Mouse (Mus musculus) hindbrain, embryonic 11.5 days (tissue): ENCODE results near the gene Fbxw10. TPM values are rescaled to one million over a fixed set of nuclear protein-coding genes. Genes with fewer than 3 reads are reported as not detected.

Source experiments
- ATAC-seq: fragments of 200-750 bp; cut with Nextera tagmentation; 2 replicates; pipeline ENCODE4 v1.8.0; 2017; ENCODE audit warnings: mild to moderate bottlenecking, moderate TSS enrichment, moderate library complexity; ENCODE audit not compliant: low FRiP score
- DNase-seq: peaks from one replicate; pipeline ENCODE4 v3.0.0-alpha.2; 2015; ENCODE audit warnings: low spot score
- H3K27ac ChIP-seq: fragments of 300-500 bp; sonication (generic); 2 replicates; pipeline ENCODE4 v1.5.1; 2014; ENCODE audit warnings: mild to moderate bottlenecking, low read depth, low read length
- H3K27me3 ChIP-seq: fragments of 300-500 bp; sonication (generic); 2 replicates; pipeline ENCODE4 v1.6.1; 2014; ENCODE audit warnings: mild to moderate bottlenecking, low read length, moderate library complexity, mixed read lengths; ENCODE audit not compliant: control insufficient read depth, insufficient read depth
- H3K36me3 ChIP-seq: fragments of 300-500 bp; sonication (generic); 2 replicates; pipeline ENCODE4 v1.6.1; 2014; ENCODE audit warnings: mild to moderate bottlenecking, low read length, moderate library complexity, mixed read lengths; ENCODE audit not compliant: control insufficient read depth, insufficient read depth
- H3K4me1 ChIP-seq: fragments of 300-500 bp; sonication (generic); replicated peaks from 2 replicates; pipeline ENCODE4 v1.6.1; 2014; ENCODE audit warnings: low read length, mixed read lengths; ENCODE audit not compliant: control insufficient read depth, insufficient read depth
- H3K4me2 ChIP-seq: fragments of 300-500 bp; sonication (generic); replicated peaks from 2 replicates; pipeline ENCODE4 v1.6.1; 2014; ENCODE audit warnings: mild to moderate bottlenecking, low read depth, low read length
- H3K4me3 ChIP-seq: fragments of 300-500 bp; sonication (generic); 2 replicates; pipeline ENCODE4 v1.5.1; 2014; ENCODE audit warnings: low read depth, low read length
- H3K9ac ChIP-seq: fragments of 300-500 bp; sonication (generic); 2 replicates; pipeline ENCODE4 v1.6.1; 2014; ENCODE audit warnings: low read depth, low read length
- H3K9me3 ChIP-seq: fragments of 300-500 bp; sonication (generic); 2 replicates; pipeline ENCODE4 v1.6.1; 2016; ENCODE audit warnings: low read length; ENCODE audit not compliant: control insufficient read depth
- WGBS: fragments of 180-500 bp; shearing (Covaris S2); extraction: QIAGEN DNeasy Blood & Tissue Kit; methylation state at CpG from one replicate; pipeline ENCODE4 v1.1.7; 2014; 5-methylcytosine and 5-hydroxymethylcytosine counted together
- polyA plus RNA-seq: library from polyadenylated mRNA; unstranded; fragments of >200 nt; fragmentation: Nextera tagmentation; extraction: Ambion mirVana; gene quantifications from 2 replicates; pipeline ENCODE4 v1.2.1, GENCODE M21; 2014

Gene Fbxw10
- polyA plus RNA-seq, 1 experiment from 2014 or later: 0.65 TPM

GRCm38 (mm10) chr11:62878728-62879127, 31.9 kb downstream of the Fbxw10 start:
- WGBS: 33% methylated on average over 9 of the region's 9 CpGs
- Histone ChIP-seq H3K27me3 (no peaks in the 10 kb centered on the region), H3K36me3 (no peaks in the 10 kb centered on the region), H3K4me3 (peak overlapping the region; percentile 76), H3K4me2 (peak overlapping the region; percentile 43; the same call in 1 of the 2 replicates), H3K4me1 (no peaks in the 10 kb centered on the region), H3K9ac (no peak overlapping the region), H3K9me3 (no peaks in the 10 kb centered on the region), H3K27ac (no peak overlapping the region)
- no peak for ATAC-seq
- no peak for DNase-seq

- H3K36me3 ChIP-seq: no peaks in the 10 kb centered on the region
- peak within 1 kb of the TSS; percentile 81 for H3K4me2 ChIP-seq
- H3K27ac ChIP-seq: peak within 1 kb of the TSS; percentile 67
- peak within 1 kb of the TSS; percentile 89 for H3K9ac ChIP-seq
- H3K27me3 ChIP-seq: no peaks in the 10 kb centered on the region
- WGBS: 2% methylated on average over 54 of the region's 55 CpGs
- DNase-seq: peak; percentile 100
- H3K9me3 ChIP-seq: no peaks in the 10 kb centered on the region
- no peaks in the 10 kb centered on the region for H3K4me1 ChIP-seq
- ATAC-seq: peak; percentile 97
- peak within 1 kb of the TSS; percentile 76 for H3K4me3 ChIP-seq
Observed at GRCm38 (mm10) chr11:62879220-62880048, 32.6 kb downstream of the Fbxw10 start, which contains the start of gene Tvp23b. Tvp23b (plus strand) TSS chr11:62879455.

- no peak overlapping the region for H3K4me2 ChIP-seq
- 92% methylated on average over 8 of the region's 8 CpGs for WGBS
- DNase-seq (no peak), ATAC-seq (no peak)
- H3K4me1 ChIP-seq: no peaks in the 10 kb centered on the region
- H3K27ac ChIP-seq: no peak overlapping the region
- no peak overlapping the region for H3K9ac ChIP-seq
- no peaks in the 10 kb centered on the region for H3K27me3 ChIP-seq
- H3K36me3 ChIP-seq: peaks cover 4% of the 10 kb centered on the region; the same call in 1 of the 2 replicates
- no peaks in the 10 kb centered on the region for H3K9me3 ChIP-seq
- no peak overlapping the region for H3K4me3 ChIP-seq
Observed at GRCm38 (mm10) chr11:62883407-62883806, 36.5 kb downstream of the Fbxw10 start.

- no peaks in the 10 kb centered on the region for H3K9me3 ChIP-seq
- WGBS: 78% methylated on average over 5 of the region's 5 CpGs
- H3K36me3 ChIP-seq: peaks cover 4% of the 10 kb centered on the region; the same call in 1 of the 2 replicates
- no peaks in the 10 kb centered on the region for H3K4me1 ChIP-seq
- H3K9ac ChIP-seq: no peak overlapping the region
- H3K4me2 ChIP-seq: no peak overlapping the region
- ATAC-seq (no peak), DNase-seq (no peak)
- no peak overlapping the region for H3K4me3 ChIP-seq
- no peaks in the 10 kb centered on the region for H3K27me3 ChIP-seq
- no peak overlapping the region for H3K27ac ChIP-seq
Observed at GRCm38 (mm10) chr11:62885323-62885722, 38.5 kb downstream of the Fbxw10 start.

GRCm38 (mm10) chr11:62890796-62891195, 43.9 kb downstream of the Fbxw10 start:
- peaks cover 4% of the 10 kb centered on the region; the same call in 1 of the 2 replicates for H3K36me3 ChIP-seq
- ATAC-seq (no peak), DNase-seq (no peak)
- no peaks in the 10 kb centered on the region for H3K27me3 ChIP-seq
- H3K27ac ChIP-seq: no peak overlapping the region
- no peak overlapping the region for H3K9ac ChIP-seq
- no peaks in the 10 kb centered on the region for H3K4me1 ChIP-seq
- WGBS: 88% methylated on average over 4 of the region's 4 CpGs
- H3K4me2 ChIP-seq: no peak overlapping the region
- H3K4me3 ChIP-seq: no peak overlapping the region
- no peaks in the 10 kb centered on the region for H3K9me3 ChIP-seq

GRCm38 (mm10) chr11:62891763-62892162, 44.9 kb downstream of the Fbxw10 start:
- no peaks in the 10 kb centered on the region for H3K36me3 ChIP-seq
- H3K27me3 ChIP-seq: no peaks in the 10 kb centered on the region
- H3K4me2 ChIP-seq: no peak overlapping the region
- no peaks in the 10 kb centered on the region for H3K9me3 ChIP-seq
- no peaks in the 10 kb centered on the region for H3K4me1 ChIP-seq
- H3K9ac ChIP-seq: no peak overlapping the region
- no peak overlapping the region for H3K4me3 ChIP-seq
- no peak for ATAC-seq
- WGBS: 95% methylated on average over 11 of the region's 11 CpGs
- no peak for DNase-seq
- H3K27ac ChIP-seq: no peak overlapping the region

GRCm38 (mm10) chr11:62901699-62902323, 54.9 kb downstream of the Fbxw10 start:
- H3K4me1 ChIP-seq: no peaks in the 10 kb centered on the region
- ATAC-seq: no peak
- H3K27me3 ChIP-seq: no peaks in the 10 kb centered on the region
- no peak overlapping the region for H3K4me3 ChIP-seq
- H3K9ac ChIP-seq: no peak overlapping the region
- WGBS: 41% methylated on average over 12 of the region's 12 CpGs
- H3K36me3 ChIP-seq: no peaks in the 10 kb centered on the region
- no peak overlapping the region for H3K27ac ChIP-seq
- peak; percentile 87 for DNase-seq
- no peak overlapping the region for H3K4me2 ChIP-seq
- H3K9me3 ChIP-seq: no peaks in the 10 kb centered on the region

- DNase-seq (no peak), ATAC-seq (no peak)
- no peaks in the 10 kb centered on the region for H3K27me3 ChIP-seq
- H3K4me2 ChIP-seq: no peak overlapping the region
- no peaks in the 10 kb centered on the region for H3K36me3 ChIP-seq
- WGBS: 82% methylated on average over 6 of the region's 6 CpGs
- H3K9ac ChIP-seq: no peak overlapping the region
- H3K9me3 ChIP-seq: no peaks in the 10 kb centered on the region
- no peak overlapping the region for H3K4me3 ChIP-seq
- H3K4me1 ChIP-seq: no peaks in the 10 kb centered on the region
- H3K27ac ChIP-seq: no peak overlapping the region
Observed at GRCm38 (mm10) chr11:62903871-62904495, 57.1 kb downstream of the Fbxw10 start.
